Mouse (Mus musculus) c-Kit-negative CD71-positive TER-119-positive erythroid progenitor cells, embryonic 14.5 days (primary cell): ENCODE results near the gene Myo7a.

Experiments
- DNase-seq: peaks from one replicate; pipeline ENCODE4 v3.0.0-alpha.2; 2013; ENCODE audit warnings: low read depth, low spot score

The Myo7a gene

GRCm38 (mm10) chr7:98142648-98143047 lies 23.3 kb upstream of the Myo7a start:
- no peak for DNase-seq

- DNase-seq = no peak
Observed at GRCm38 (mm10) chr7:98142247-98142646, 22.9 kb upstream of the Myo7a start.

- no peak for DNase-seq
Observed at GRCm38 (mm10) chr7:98141206-98141605, 21.9 kb upstream of the Myo7a start.

GRCm38 (mm10) chr7:98140597-98140996 lies 21.3 kb upstream of the Myo7a start:
- no peak for DNase-seq

GRCm38 (mm10) chr7:98139216-98139615 lies 19.9 kb upstream of the Myo7a start:
- no peak for DNase-seq

- DNase-seq = no peak
Observed at GRCm38 (mm10) chr7:98137995-98138394, 18.7 kb upstream of the Myo7a start.

GRCm38 (mm10) chr7:98137583-98137982 lies 18.3 kb upstream of the Myo7a start:
- no peak for DNase-seq

GRCm38 (mm10) chr7:98131751-98132150 lies 12.4 kb upstream of the Myo7a start:
- DNase-seq = no peak

- peak; percentile 39 for DNase-seq
Observed at GRCm38 (mm10) chr7:98125473-98125872, 6.1 kb upstream of the Myo7a start.

- no peak for DNase-seq
Observed at GRCm38 (mm10) chr7:98124701-98125100, 5.4 kb upstream of the Myo7a start.

GRCm38 (mm10) chr7:98121673-98122072 lies 2.3 kb upstream of the Myo7a start:
- DNase-seq = no peak

- DNase-seq = no peak
Observed at GRCm38 (mm10) chr7:98121241-98121640, 1.9 kb upstream of the Myo7a start.

GRCm38 (mm10) chr7:98120325-98120724 lies 1.0 kb upstream of the Myo7a start:
- peak; percentile 36 for DNase-seq

GRCm38 (mm10) chr7:98119961-98120232 lies 573 bp upstream of the Myo7a start:
- DNase-seq = no peak

- DNase-seq = no peak
Observed at GRCm38 (mm10) chr7:98117012-98117660, 2.2 kb downstream of the Myo7a start.

GRCm38 (mm10) chr7:98114656-98115055 lies 4.7 kb downstream of the Myo7a start:
- DNase-seq = no peak

- DNase-seq = no peak
Observed at GRCm38 (mm10) chr7:98111233-98111632, 8.1 kb downstream of the Myo7a start.

- DNase-seq = no peak
Observed at GRCm38 (mm10) chr7:98109771-98110170, 9.6 kb downstream of the Myo7a start.

GRCm38 (mm10) chr7:98108636-98109430 lies 10.5 kb downstream of the Myo7a start:
- DNase-seq = no peak

- no peak for DNase-seq
Observed at GRCm38 (mm10) chr7:98106272-98106671, 13.1 kb downstream of the Myo7a start.

- DNase-seq = no peak
Observed at GRCm38 (mm10) chr7:98104481-98105435, 14.6 kb downstream of the Myo7a start.

- no peak for DNase-seq
Observed at GRCm38 (mm10) chr7:98103942-98104292, 15.4 kb downstream of the Myo7a start.
